Mouse (Mus musculus) hindbrain, postnatal 0 days (tissue): ENCODE data around the gene Zfand3. TPM values are rescaled to one million over a fixed set of nuclear protein-coding genes. Genes with fewer than 3 reads are reported as not detected.

Source experiments
- ATAC-seq: fragments of 200-750 bp; cut with Nextera tagmentation; 2 replicates; pipeline ENCODE4 v1.8.0; 2017; ENCODE audit warnings: mild to moderate bottlenecking, moderate TSS enrichment, moderate library complexity
- DNase-seq: peaks from one replicate; pipeline ENCODE4 v3.0.0-alpha.2; 2015; ENCODE audit warnings: low spot score
- H3K27ac ChIP-seq: fragments of 300-500 bp; sonication (generic); 2 replicates; pipeline ENCODE4 v1.5.1; 2014; ENCODE audit warnings: mild to moderate bottlenecking
- H3K27me3 ChIP-seq: fragments of 300-500 bp; sonication (generic); 2 replicates; pipeline ENCODE4 v1.6.1; 2014; ENCODE audit warnings: low read length, mixed read lengths; ENCODE audit not compliant: insufficient read depth
- H3K36me3 ChIP-seq: fragments of 300-500 bp; sonication (generic); 2 replicates; pipeline ENCODE4 v1.6.1; 2014; ENCODE audit warnings: low read length, mixed read lengths; ENCODE audit not compliant: insufficient read depth
- H3K4me1 ChIP-seq: fragments of 300-500 bp; sonication (generic); 2 replicates; pipeline ENCODE4 v1.6.1; 2014; ENCODE audit warnings: antibody characterized with exemption, low read length, mixed read lengths; ENCODE audit not compliant: insufficient read depth
- H3K4me2 ChIP-seq: fragments of 300-500 bp; sonication (generic); 2 replicates; pipeline ENCODE4 v1.6.1; 2014; ENCODE audit warnings: low read depth, mild to moderate bottlenecking, low read length, moderate library complexity, mixed read lengths
- H3K4me3 ChIP-seq: fragments of 300-500 bp; sonication (generic); 2 replicates; pipeline ENCODE4 v1.5.1; 2014; ENCODE audit warnings: low read length
- H3K9ac ChIP-seq: fragments of 300-500 bp; sonication (generic); replicated peaks from 2 replicates; pipeline ENCODE4 v1.6.1; 2014; ENCODE audit warnings: mild to moderate bottlenecking, low read length, moderate library complexity, mixed read lengths
- H3K9me3 ChIP-seq: fragments of 300-500 bp; sonication (generic); 2 replicates; pipeline ENCODE4 v1.6.1; 2016; ENCODE audit warnings: low read length, mixed read lengths
- CTCF ChIP-seq: IDR thresholded peaks from 2 replicates; pipeline ENCODE4 v1.5.1; 2016; ENCODE audit warnings: antibody characterized with exemption, control low read depth, low read depth
- WGBS: fragments of 180-500 bp; shearing (Covaris S2); extraction: QIAGEN DNeasy Blood & Tissue Kit; methylation state at CpG from one replicate; pipeline ENCODE4 v1.1.7; 2014; 5-methylcytosine and 5-hydroxymethylcytosine counted together
- polyA plus RNA-seq: library from polyadenylated mRNA; unstranded; fragments of >200 nt; fragmentation: Nextera tagmentation; extraction: Ambion mirVana; gene quantifications from 2 replicates; pipeline ENCODE4 v1.2.1, GENCODE M21; 2015
- total RNA-seq: library from RNA; depleted of rRNA; stranded (reverse); fragments of >200 nt; gene quantifications from 2 replicates; pipeline ENCODE4 v1.2.3, GENCODE M21; 2014

The Zfand3 gene
- total and polyA plus RNA-seq, 2 experiments from 2014 or later = 50.6 to 84.5 TPM

GRCm38 (mm10) chr17:30210936-30211335 lies 206.4 kb downstream of the Zfand3 start:
- H3K9ac ChIP-seq = no peak overlapping the region

GRCm38 (mm10) chr17:30212647-30213046 lies 208.1 kb downstream of the Zfand3 start:
- H3K9ac ChIP-seq = 0 out of 2 replicates have a peak overlapping the region, but pooled peaks have one; percentile 5
- peaks cover 10% of the 10 kb centered on the region; the same call in 1 of the 2 replicates for H3K36me3 ChIP-seq
- no peak overlapping the region for H3K4me3 ChIP-seq
- 63% methylated on average over 12 of the region's 12 CpGs for WGBS
- H3K4me2 ChIP-seq = no peak overlapping the region
- no peak for ATAC-seq
- H3K27ac ChIP-seq = peak overlapping the region; percentile 11; the same call in 1 of the 2 replicates
- H3K9me3 ChIP-seq = no peaks in the 10 kb centered on the region
- H3K27me3 ChIP-seq = no peaks in the 10 kb centered on the region
- peak; percentile 53 for DNase-seq
- TF ChIP-seq CTCF = no peak
- no peaks in the 10 kb centered on the region for H3K4me1 ChIP-seq

More at GRCm38 (mm10) chr17:30210936-30211335, 206.4 kb downstream of the Zfand3 start:
- Histone ChIP-seq H3K27me3 (no peaks in the 10 kb centered on the region), H3K27ac (no peak overlapping the region), H3K36me3 (peaks cover 10% of the 10 kb centered on the region; the same call in 1 of the 2 replicates), H3K4me1 (peaks cover 8% of the 10 kb centered on the region), H3K4me3 (no peak overlapping the region), H3K4me2 (no peak overlapping the region), H3K9me3 (no peaks in the 10 kb centered on the region)
- WGBS = 84% methylated on average over 6 of the region's 6 CpGs
- DNase-seq = no peak
- ATAC-seq = no peak
- no peak for TF ChIP-seq CTCF

GRCm38 (mm10) chr17:30213371-30213770 lies 208.8 kb downstream of the Zfand3 start:
- no peaks in the 10 kb centered on the region for H3K27me3 ChIP-seq
- H3K4me2 ChIP-seq = no peak overlapping the region
- no peak overlapping the region for H3K4me3 ChIP-seq
- H3K9ac ChIP-seq = no peak overlapping the region
- ATAC-seq = no peak
- TF ChIP-seq CTCF = no peak
- WGBS = 88% methylated on average over 5 of the region's 5 CpGs
- DNase-seq = no peak
- H3K36me3 ChIP-seq = peaks cover 7% of the 10 kb centered on the region; the same call in 1 of the 2 replicates
- no peaks in the 10 kb centered on the region for H3K9me3 ChIP-seq
- no peak overlapping the region for H3K27ac ChIP-seq
- no peaks in the 10 kb centered on the region for H3K4me1 ChIP-seq

GRCm38 (mm10) chr17:30214393-30214792 lies 209.9 kb downstream of the Zfand3 start:
- Histone ChIP-seq H3K27ac (no peak overlapping the region), H3K9ac (no peak overlapping the region), H3K9me3 (no peaks in the 10 kb centered on the region), H3K4me2 (no peak overlapping the region), H3K4me1 (no peaks in the 10 kb centered on the region), H3K4me3 (no peak overlapping the region), H3K27me3 (no peaks in the 10 kb centered on the region), H3K36me3 (peaks cover 11% of the 10 kb centered on the region)
- no peak for DNase-seq
- WGBS = 86% methylated on average over 6 of the region's 6 CpGs
- no peak for ATAC-seq
- TF ChIP-seq CTCF = no peak

- Histone ChIP-seq H3K27me3 (no peaks in the 10 kb centered on the region), H3K9ac (no peak overlapping the region), H3K4me2 (no peak overlapping the region), H3K27ac (no peak overlapping the region), H3K36me3 (peaks cover 15% of the 10 kb centered on the region), H3K4me1 (no peaks in the 10 kb centered on the region), H3K9me3 (no peaks in the 10 kb centered on the region), H3K4me3 (no peak overlapping the region)
- no peak for TF ChIP-seq CTCF
- WGBS = 77% methylated on average over 4 of the region's 4 CpGs
- no peak for ATAC-seq
- DNase-seq = no peak
These were observed 211.2 kb downstream of the Zfand3 start for GRCm38 (mm10) chr17:30215741-30216140.

- no peaks in the 10 kb centered on the region for H3K9me3 ChIP-seq
- no peak overlapping the region for H3K9ac ChIP-seq
- H3K4me1 ChIP-seq = peaks cover 16% of the 10 kb centered on the region
- no peak for DNase-seq
- no peak overlapping the region for H3K4me3 ChIP-seq
- ATAC-seq = no peak
- no peaks in the 10 kb centered on the region for H3K27me3 ChIP-seq
- WGBS = 69% methylated on average over 14 of the region's 14 CpGs
- no peak for TF ChIP-seq CTCF
- H3K27ac ChIP-seq = no peak overlapping the region
- H3K4me2 ChIP-seq = no peak overlapping the region
- peaks cover 10% of the 10 kb centered on the region; the same call in 1 of the 2 replicates for H3K36me3 ChIP-seq
These were observed 217.1 kb downstream of the Zfand3 start for GRCm38 (mm10) chr17:30221677-30222076.

- H3K27me3 ChIP-seq = no peaks in the 10 kb centered on the region
- DNase-seq (no peak), ATAC-seq (peak; percentile 12; the same call in 1 of the 2 replicates)
- no peak overlapping the region for H3K4me3 ChIP-seq
- H3K9me3 ChIP-seq = no peaks in the 10 kb centered on the region
- peak; percentile 52 for TF ChIP-seq CTCF
- peaks cover 10% of the 10 kb centered on the region; the same call in 1 of the 2 replicates for H3K36me3 ChIP-seq
- no peak overlapping the region for H3K9ac ChIP-seq
- H3K4me1 ChIP-seq = peaks cover 16% of the 10 kb centered on the region
- no peak overlapping the region for H3K27ac ChIP-seq
- H3K4me2 ChIP-seq = no peak overlapping the region
- WGBS = 71% methylated on average over 11 of the region's 11 CpGs
These were observed 217.8 kb downstream of the Zfand3 start for GRCm38 (mm10) chr17:30222361-30222760.
